Mouse (Mus musculus) heart, embryonic 10.5 days (tissue): ENCODE results near the gene Laptm5. TPM values are rescaled to one million over a fixed set of nuclear protein-coding genes. Genes with fewer than 3 reads are reported as not detected.

Experiments
- DNase-seq: peaks from one replicate; pipeline ENCODE4 v3.0.0-alpha.2; 2017; ENCODE audit warnings: low spot score
- H3K27ac ChIP-seq: fragments of 300-500 bp; sonication (generic); 2 replicates; pipeline ENCODE4 v1.5.1; 2016; ENCODE audit warnings: mild to moderate bottlenecking
- H3K27me3 ChIP-seq: fragments of 300-500 bp; sonication (generic); 2 replicates; pipeline ENCODE4 v1.6.1; 2016; ENCODE audit warnings: mild to moderate bottlenecking; ENCODE audit not compliant: poor library complexity, insufficient read depth, severe bottlenecking
- H3K36me3 ChIP-seq: fragments of 300-500 bp; sonication (generic); 2 replicates; pipeline ENCODE4 v1.6.1; 2016; ENCODE audit warnings: mild to moderate bottlenecking, moderate library complexity
- H3K4me1 ChIP-seq: fragments of 300-500 bp; sonication (generic); 2 replicates; pipeline ENCODE4 v1.6.1; 2016; ENCODE audit warnings: mild to moderate bottlenecking
- H3K4me3 ChIP-seq: fragments of 300-500 bp; sonication (generic); 2 replicates; pipeline ENCODE4 v1.5.1; 2016; ENCODE audit warnings: mild to moderate bottlenecking, moderate library complexity
- H3K9me3 ChIP-seq: fragments of 300-500 bp; sonication (generic); 2 replicates; pipeline ENCODE4 v1.6.1; 2016; ENCODE audit warnings: mild to moderate bottlenecking, moderate library complexity
- WGBS: fragments of 180-500 bp; shearing (Covaris S2); methylation state at CpG from one replicate; pipeline ENCODE4 v1.1.7; 2016; 5-methylcytosine and 5-hydroxymethylcytosine counted together
- polyA plus RNA-seq: library from polyadenylated mRNA; unstranded; fragments of >200 nt; fragmentation: Nextera tagmentation; extraction: Ambion mirVana; gene quantifications from 2 replicates; pipeline ENCODE4 v1.2.1, GENCODE M21; 2016

The Laptm5 gene
- polyA plus RNA-seq, 1 experiment from 2014 or later = 19.5 TPM

GRCm38 (mm10) chr4:130915668-130916035 lies 2.7 kb downstream of the Laptm5 start:
- Histone ChIP-seq H3K27me3 (peaks cover 8% of the 10 kb centered on the region; the same call in 1 of the 2 replicates), H3K36me3 (no peaks in the 10 kb centered on the region), H3K4me3 (no peak overlapping the region), H3K9me3 (no peaks in the 10 kb centered on the region), H3K4me1 (peaks cover 59% of the 10 kb centered on the region), H3K27ac (no peak overlapping the region)
- DNase-seq = no peak
- WGBS = 72% methylated on average over 7 of the region's 7 CpGs

GRCm38 (mm10) chr4:130916639-130917038 lies 3.7 kb downstream of the Laptm5 start:
- Histone ChIP-seq H3K4me3 (no peak overlapping the region), H3K36me3 (no peaks in the 10 kb centered on the region), H3K27ac (no peak overlapping the region), H3K4me1 (peaks cover 60% of the 10 kb centered on the region), H3K9me3 (no peaks in the 10 kb centered on the region), H3K27me3 (peaks cover 11% of the 10 kb centered on the region; the same call in 1 of the 2 replicates)
- 76% methylated on average over 7 of the region's 7 CpGs for WGBS
- DNase-seq = no peak

GRCm38 (mm10) chr4:130917564-130917963 lies 4.6 kb downstream of the Laptm5 start:
- no peaks in the 10 kb centered on the region for H3K9me3 ChIP-seq
- no peaks in the 10 kb centered on the region for H3K36me3 ChIP-seq
- peaks cover 65% of the 10 kb centered on the region for H3K4me1 ChIP-seq
- 67% methylated on average over 4 of the region's 4 CpGs for WGBS
- H3K27me3 ChIP-seq = peaks cover 16% of the 10 kb centered on the region; the same call in 1 of the 2 replicates
- H3K4me3 ChIP-seq = no peak overlapping the region
- no peak overlapping the region for H3K27ac ChIP-seq
- no peak for DNase-seq

- 62% methylated on average over 10 of the region's 10 CpGs for WGBS
- DNase-seq = no peak
- Histone ChIP-seq H3K36me3 (no peaks in the 10 kb centered on the region), H3K4me1 (peaks cover 53% of the 10 kb centered on the region), H3K27me3 (peaks cover 16% of the 10 kb centered on the region; the same call in 1 of the 2 replicates), H3K9me3 (no peaks in the 10 kb centered on the region), H3K27ac (no peak overlapping the region), H3K4me3 (no peak overlapping the region)
Measured at GRCm38 (mm10) chr4:130918805-130919749, 6.2 kb downstream of the Laptm5 start.

- Histone ChIP-seq H3K9me3 (no peaks in the 10 kb centered on the region), H3K4me1 (peaks cover 45% of the 10 kb centered on the region), H3K27ac (peak overlapping the region; percentile 3; the same call in 1 of the 2 replicates), H3K36me3 (no peaks in the 10 kb centered on the region), H3K27me3 (peaks cover 16% of the 10 kb centered on the region; the same call in 1 of the 2 replicates), H3K4me3 (no peak overlapping the region)
- 58% methylated on average over 9 of the region's 9 CpGs for WGBS
- DNase-seq = no peak
Measured at GRCm38 (mm10) chr4:130919750-130920356, 6.9 kb downstream of the Laptm5 start.

DNA sequence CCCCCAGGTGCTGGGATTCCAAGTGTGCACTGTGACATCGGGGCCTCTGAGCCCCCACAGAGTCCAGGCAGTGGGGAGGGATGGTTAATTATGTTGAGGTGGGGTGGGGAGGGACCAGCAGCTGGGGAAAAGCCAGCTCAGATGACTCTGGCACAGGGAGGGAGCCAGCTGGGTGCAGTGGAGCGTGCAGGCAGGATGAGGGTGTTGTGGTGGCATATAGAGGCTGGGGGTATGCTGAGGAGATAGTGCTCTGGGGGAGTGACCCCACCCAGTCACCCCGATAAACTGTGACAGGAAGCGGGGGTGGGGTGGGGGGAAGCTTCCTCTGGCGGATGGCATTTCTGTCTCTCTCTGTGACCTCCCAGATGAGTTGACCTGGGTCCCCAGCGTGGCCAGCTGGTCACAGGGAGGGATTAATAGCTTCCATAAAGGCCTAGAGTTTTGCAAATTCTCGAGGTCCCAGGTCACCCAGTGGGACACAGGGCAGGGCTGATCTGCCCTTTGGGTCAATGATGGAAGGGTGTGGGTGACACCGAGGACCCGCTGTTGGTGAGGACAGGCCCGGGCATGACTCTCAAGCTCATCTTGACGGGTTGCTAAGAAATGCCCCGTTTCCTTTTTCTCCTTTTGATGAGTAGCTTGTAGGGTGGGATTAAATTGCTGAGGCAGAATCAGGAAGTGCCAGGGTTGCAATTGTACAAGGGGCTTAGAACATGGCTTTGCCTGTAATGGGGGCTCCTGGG lies 8.2 kb downstream of the Laptm5 start:
- no peaks in the 10 kb centered on the region for H3K9me3 ChIP-seq
- H3K27ac ChIP-seq = peak overlapping the region; percentile 29; the same call in 1 of the 2 replicates
- H3K36me3 ChIP-seq = no peaks in the 10 kb centered on the region
- H3K4me3 ChIP-seq = no peak overlapping the region
- peaks cover 13% of the 10 kb centered on the region; the same call in 1 of the 2 replicates for H3K27me3 ChIP-seq
- no peak for DNase-seq
- 44% methylated on average over 12 of the region's 12 CpGs for WGBS
- H3K4me1 ChIP-seq = peaks cover 36% of the 10 kb centered on the region

DNA sequence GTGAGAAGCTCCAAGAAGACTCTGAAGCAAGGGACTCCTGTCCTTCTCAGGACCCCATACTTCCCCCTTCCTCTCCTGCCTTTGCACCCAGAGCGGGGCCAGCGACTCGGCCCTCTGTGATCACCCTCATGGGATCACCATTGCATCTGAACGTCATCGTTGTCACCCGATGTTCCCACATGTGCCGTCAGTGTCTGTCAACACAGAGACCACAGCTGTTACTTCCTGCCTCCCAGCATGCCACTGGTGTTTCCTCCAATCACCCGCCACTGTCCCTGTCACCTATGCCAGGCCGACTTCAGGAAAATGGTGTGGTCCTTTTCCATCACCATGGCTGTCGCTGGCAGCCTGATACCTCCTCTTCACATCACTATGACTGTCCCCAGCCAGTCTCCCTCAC lies 9.1 kb downstream of the Laptm5 start:
- Histone ChIP-seq H3K27me3 (peaks cover 17% of the 10 kb centered on the region; the same call in 1 of the 2 replicates), H3K27ac (no peak overlapping the region), H3K36me3 (no peaks in the 10 kb centered on the region), H3K4me1 (peaks cover 39% of the 10 kb centered on the region), H3K4me3 (no peak overlapping the region), H3K9me3 (no peaks in the 10 kb centered on the region)
- no peak for DNase-seq
- WGBS = 68% methylated on average over 10 of the region's 10 CpGs

- no peak for DNase-seq
- no peaks in the 10 kb centered on the region for H3K9me3 ChIP-seq
- H3K4me3 ChIP-seq = no peak overlapping the region
- 63% methylated on average over 6 of the region's 6 CpGs for WGBS
- H3K27ac ChIP-seq = no peak overlapping the region
- peaks cover 17% of the 10 kb centered on the region; the same call in 1 of the 2 replicates for H3K27me3 ChIP-seq
- no peaks in the 10 kb centered on the region for H3K36me3 ChIP-seq
- peaks cover 9% of the 10 kb centered on the region for H3K4me1 ChIP-seq
Measured at GRCm38 (mm10) chr4:130926274-130926673, 13.3 kb downstream of the Laptm5 start.

- WGBS = 80% methylated on average over 12 of the region's 12 CpGs
- H3K27me3 ChIP-seq = peaks cover 12% of the 10 kb centered on the region; the same call in 1 of the 2 replicates
- H3K4me3 ChIP-seq = no peak overlapping the region
- H3K4me1 ChIP-seq = 0 out of 2 replicates have a peak, but pooled peaks cover 4% of the 10 kb centered on the region
- no peak for DNase-seq
- no peak overlapping the region for H3K27ac ChIP-seq
- H3K36me3 ChIP-seq = no peaks in the 10 kb centered on the region
- H3K9me3 ChIP-seq = no peaks in the 10 kb centered on the region
Measured at GRCm38 (mm10) chr4:130927821-130928220, 14.9 kb downstream of the Laptm5 start.

DNA sequence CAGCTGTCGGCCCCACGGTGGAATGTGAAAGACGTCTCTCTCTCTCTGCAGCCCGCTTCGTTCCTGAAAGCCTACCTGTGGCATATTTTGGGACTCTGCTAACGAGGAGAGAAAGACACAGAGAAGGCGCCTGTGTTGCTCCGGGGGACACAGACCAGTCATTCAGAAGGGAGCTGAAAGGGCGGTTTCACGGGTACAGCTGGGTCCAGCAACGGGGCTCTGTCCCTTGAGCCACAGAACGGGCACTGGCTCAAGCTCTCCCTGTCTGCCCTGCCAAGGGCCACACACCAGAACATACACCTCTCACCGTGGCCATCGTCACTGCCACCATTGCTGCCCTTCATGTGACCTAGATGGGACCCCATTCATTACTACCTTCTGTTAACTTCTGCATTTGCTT lies 29.7 kb downstream of the Laptm5 start:
- no peak for DNase-seq
- 45% methylated on average over 14 of the region's 14 CpGs for WGBS
- H3K27ac ChIP-seq = no peak overlapping the region

DNA sequence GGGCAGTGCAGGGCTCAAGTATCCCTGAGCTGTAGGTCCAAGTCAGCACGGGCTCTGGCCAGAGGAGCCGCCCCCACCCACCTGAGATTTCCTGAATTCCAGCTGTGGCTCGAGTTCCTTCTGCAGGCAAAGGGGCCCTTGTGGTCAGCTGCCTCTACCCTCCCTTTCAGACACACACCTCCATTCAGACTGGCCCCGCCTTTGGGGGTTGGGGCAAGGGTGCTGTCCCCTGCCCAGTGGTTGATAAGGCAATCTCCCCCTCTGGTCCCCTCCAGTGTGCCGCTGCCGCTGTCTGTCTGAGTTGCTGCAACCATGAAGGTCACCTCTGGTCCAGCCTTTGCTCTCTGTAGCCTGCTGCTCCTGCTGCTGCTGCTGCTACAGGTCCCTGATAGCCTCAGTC lies 31.2 kb downstream of the Laptm5 start, which contains the start of gene Matn1:
Gene Matn1 (plus strand): TSS at position 274 of the 400 bp plus-strand sequence.
- Histone ChIP-seq H3K4me3 (no peak within 1 kb of the TSS), H3K4me1 (peaks cover 22% of the 10 kb centered on the region), H3K27me3 (peaks cover 54% of the 10 kb centered on the region), H3K36me3 (no peaks in the 10 kb centered on the region), H3K27ac (no peak within 1 kb of the TSS), H3K9me3 (no peaks in the 10 kb centered on the region)
- 19% methylated on average over 6 of the region's 6 CpGs for WGBS
- no peak for DNase-seq

More for the DNA sequence above, 29.7 kb downstream of the Laptm5 start:
- Histone ChIP-seq H3K36me3 (no peaks in the 10 kb centered on the region), H3K27me3 (peaks cover 54% of the 10 kb centered on the region), H3K4me1 (peaks cover 22% of the 10 kb centered on the region), H3K9me3 (no peaks in the 10 kb centered on the region), H3K4me3 (no peak overlapping the region)

DNA sequence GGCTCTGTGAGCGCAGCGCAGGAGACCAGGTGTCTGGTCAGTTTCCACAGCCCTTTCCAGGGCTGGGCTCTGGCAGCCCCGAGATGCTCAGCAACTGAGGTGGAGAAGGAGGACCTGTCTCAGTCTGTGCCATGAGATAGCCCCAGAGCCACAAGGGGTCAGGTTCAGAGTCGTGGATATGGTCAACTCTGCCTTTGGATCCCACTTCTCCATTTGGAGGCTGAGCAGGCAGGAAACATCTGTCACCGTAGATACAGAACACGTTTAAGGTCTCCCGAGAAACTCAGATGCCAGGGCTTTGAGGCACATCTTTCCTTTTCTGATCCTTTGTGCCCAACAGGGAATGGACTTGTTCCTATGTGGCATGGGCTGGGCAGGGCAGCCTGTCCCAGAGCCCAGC lies 31.9 kb downstream of the Laptm5 start:
- H3K27ac ChIP-seq = no peak overlapping the region
- H3K9me3 ChIP-seq = no peaks in the 10 kb centered on the region
- 65% methylated on average over 7 of the region's 7 CpGs for WGBS
- H3K36me3 ChIP-seq = no peaks in the 10 kb centered on the region
- peaks cover 53% of the 10 kb centered on the region for H3K27me3 ChIP-seq
- no peak for DNase-seq
- H3K4me3 ChIP-seq = no peak overlapping the region
- peaks cover 22% of the 10 kb centered on the region for H3K4me1 ChIP-seq
